Mouse (Mus musculus) limb, embryonic 11.5 days (tissue): Measurements from ENCODE around the gene Gjb6. TPM values are rescaled to one million over a fixed set of nuclear protein-coding genes. Genes with fewer than 3 reads are reported as not detected.

Source experiments
- ATAC-seq: fragments of 200-750 bp; cut with Nextera tagmentation; 2 replicates; pipeline ENCODE4 v1.8.0; 2017; ENCODE audit warnings: low read depth; ENCODE audit not compliant: insufficient number of reproducible peaks, low FRiP score, low TSS enrichment
- DNase-seq: peaks from one replicate; pipeline ENCODE4 v3.0.0-alpha.2; 2015; ENCODE audit warnings: low spot score
- H3K27ac ChIP-seq: fragments of 300-500 bp; sonication (generic); replicated peaks from 2 replicates; pipeline ENCODE4 v1.5.1; 2014; ENCODE audit warnings: low read depth, mild to moderate bottlenecking, low read length
- H3K27me3 ChIP-seq: fragments of 300-500 bp; sonication (generic); 2 replicates; pipeline ENCODE4 v1.6.1; 2014; ENCODE audit warnings: mild to moderate bottlenecking, low read length, mixed read lengths; ENCODE audit not compliant: control insufficient read depth, insufficient read depth
- H3K36me3 ChIP-seq: fragments of 300-500 bp; sonication (generic); 2 replicates; pipeline ENCODE4 v1.6.1; 2014; ENCODE audit warnings: mild to moderate bottlenecking, low read length, moderate library complexity, mixed read lengths; ENCODE audit not compliant: control insufficient read depth, insufficient read depth
- H3K4me1 ChIP-seq: fragments of 300-500 bp; sonication (generic); 2 replicates; pipeline ENCODE4 v1.6.1; 2014; ENCODE audit warnings: low read length, mixed read lengths; ENCODE audit not compliant: control insufficient read depth, insufficient read depth
- H3K4me2 ChIP-seq: fragments of 300-500 bp; sonication (generic); 2 replicates; pipeline ENCODE4 v1.6.1; 2014; ENCODE audit warnings: low read depth, mild to moderate bottlenecking, moderate library complexity; ENCODE audit not compliant: severe bottlenecking
- H3K4me3 ChIP-seq: fragments of 300-500 bp; sonication (generic); 2 replicates; pipeline ENCODE4 v1.5.1; 2014; ENCODE audit warnings: low read depth, low read length
- H3K9ac ChIP-seq: fragments of 300-500 bp; sonication (generic); 2 replicates; pipeline ENCODE4 v1.6.1; 2014; ENCODE audit warnings: mild to moderate bottlenecking, low read length
- H3K9me3 ChIP-seq: fragments of 300-500 bp; sonication (generic); 2 replicates; pipeline ENCODE4 v1.6.1; 2016; ENCODE audit warnings: low read length; ENCODE audit not compliant: control insufficient read depth
- WGBS: fragments of 180-500 bp; shearing (Covaris S2); extraction: QIAGEN DNeasy Blood & Tissue Kit; methylation state at CpG from one replicate; pipeline ENCODE4 v1.1.7; 2014; 5-methylcytosine and 5-hydroxymethylcytosine counted together
- polyA plus RNA-seq: library from polyadenylated mRNA; unstranded; fragments of >200 nt; fragmentation: Nextera tagmentation; extraction: Ambion mirVana; gene quantifications from 2 replicates; pipeline ENCODE4 v1.2.1, GENCODE M21; 2014

Gjb6 gene
- polyA plus RNA-seq, 1 experiment from 2014 or later = 11.0 TPM

GRCm38 (mm10) chr14:57115823-57116544, 17.4 kb downstream of the Gjb6 start, which contains the start of gene Gm4491:
TSS of gene Gm4491 (minus strand) at chr14:57115883.
- H3K36me3 ChIP-seq = no peaks in the 10 kb centered on the region
- no peaks in the 10 kb centered on the region for H3K27me3 ChIP-seq
- 17% methylated on average over 13 of the region's 13 CpGs for WGBS
- no peak within 1 kb of the TSS for H3K4me3 ChIP-seq
- DNase-seq (peak; percentile 75), ATAC-seq (peak; percentile 68)
- peak within 1 kb of the TSS; percentile 51 for H3K27ac ChIP-seq
- H3K4me2 ChIP-seq = peak within 1 kb of the TSS; percentile 25; the same call in 1 of the 2 replicates
- no peak within 1 kb of the TSS for H3K9ac ChIP-seq
- H3K9me3 ChIP-seq = no peaks in the 10 kb centered on the region
- peaks cover 9% of the 10 kb centered on the region; the same call in 1 of the 2 replicates for H3K4me1 ChIP-seq

GRCm38 (mm10) chr14:57109194-57109593, 24.2 kb downstream of the Gjb6 start:
- DNase-seq = peak; percentile 82
- H3K9ac ChIP-seq = no peak overlapping the region
- no peak for ATAC-seq
- no peak overlapping the region for H3K27ac ChIP-seq
- H3K9me3 ChIP-seq = no peaks in the 10 kb centered on the region
- peaks cover 4% of the 10 kb centered on the region; the same call in 1 of the 2 replicates for H3K4me1 ChIP-seq
- no peaks in the 10 kb centered on the region for H3K36me3 ChIP-seq
- 8% methylated on average over 4 of the region's 4 CpGs for WGBS
- H3K4me2 ChIP-seq = no peak overlapping the region
- H3K27me3 ChIP-seq = peaks cover 33% of the 10 kb centered on the region
- no peak overlapping the region for H3K4me3 ChIP-seq

DNA sequence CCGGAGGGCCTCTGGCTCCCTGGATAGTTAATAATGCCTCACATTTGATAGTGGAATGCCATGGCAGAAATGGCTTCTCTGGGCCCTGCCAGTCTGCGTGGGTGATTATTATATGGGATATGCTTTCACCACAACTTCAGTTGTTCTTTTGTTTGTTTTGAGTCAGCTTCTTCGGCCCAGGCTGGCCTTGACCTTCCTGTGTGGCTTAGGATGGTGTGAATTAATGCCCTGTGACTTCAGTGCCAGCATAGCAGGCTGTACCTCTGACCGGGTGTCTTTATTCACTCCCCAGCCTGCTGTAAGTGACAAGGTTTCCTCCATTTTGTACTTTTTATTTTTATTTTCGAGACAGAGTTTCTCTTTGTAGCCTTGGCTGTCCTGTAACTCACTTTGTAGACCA, 25.5 kb downstream of the Gjb6 start:
- H3K4me2 ChIP-seq = no peak overlapping the region
- H3K4me3 ChIP-seq = no peak overlapping the region
- DNase-seq (no peak), ATAC-seq (no peak)
- peaks cover 8% of the 10 kb centered on the region; the same call in 1 of the 2 replicates for H3K4me1 ChIP-seq
- no peaks in the 10 kb centered on the region for H3K36me3 ChIP-seq
- no peaks in the 10 kb centered on the region for H3K9me3 ChIP-seq
- 77% methylated on average over 5 of the region's 5 CpGs for WGBS
- H3K27me3 ChIP-seq = peaks cover 44% of the 10 kb centered on the region
- no peak overlapping the region for H3K9ac ChIP-seq
- no peak overlapping the region for H3K27ac ChIP-seq

DNA sequence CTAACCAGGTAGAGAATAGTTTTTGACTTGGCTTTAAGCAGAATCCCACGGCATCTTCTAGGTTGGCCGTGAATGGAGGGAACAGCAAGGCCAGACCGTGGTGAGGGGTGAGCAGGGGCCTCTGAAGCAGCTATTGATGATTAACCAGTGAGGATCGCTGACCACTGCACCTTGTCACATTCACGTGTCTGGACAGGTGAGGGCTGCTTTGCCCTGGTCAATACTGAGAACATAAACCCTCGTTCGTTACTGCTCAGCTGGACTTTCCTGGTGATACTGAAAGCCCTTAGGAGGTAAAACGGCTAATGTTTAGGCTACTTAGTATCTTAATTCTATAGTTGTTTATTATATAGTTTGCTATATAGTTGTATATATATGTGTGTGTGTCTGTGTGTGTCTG, 26.3 kb downstream of the Gjb6 start:
- Histone ChIP-seq H3K27me3 (peaks cover 50% of the 10 kb centered on the region), H3K9me3 (no peaks in the 10 kb centered on the region), H3K4me2 (no peak overlapping the region), H3K4me3 (no peak overlapping the region), H3K27ac (no peak overlapping the region), H3K9ac (no peak overlapping the region), H3K36me3 (no peaks in the 10 kb centered on the region), H3K4me1 (peaks cover 8% of the 10 kb centered on the region; the same call in 1 of the 2 replicates)
- ATAC-seq = no peak
- DNase-seq = no peak
- 68% methylated on average over 8 of the region's 8 CpGs for WGBS

- no peak overlapping the region for H3K4me2 ChIP-seq
- DNase-seq (no peak), ATAC-seq (no peak)
- no peak overlapping the region for H3K4me3 ChIP-seq
- 49% methylated on average over 11 of the region's 11 CpGs for WGBS
- H3K9me3 ChIP-seq = no peaks in the 10 kb centered on the region
- H3K27me3 ChIP-seq = peaks cover 52% of the 10 kb centered on the region
- no peak overlapping the region for H3K9ac ChIP-seq
- H3K27ac ChIP-seq = no peak overlapping the region
- H3K4me1 ChIP-seq = peaks cover 8% of the 10 kb centered on the region; the same call in 1 of the 2 replicates
- no peaks in the 10 kb centered on the region for H3K36me3 ChIP-seq
These were observed 27.7 kb downstream of the Gjb6 start for GRCm38 (mm10) chr14:57105721-57106120.

GRCm38 (mm10) chr14:57105111-57105510, 28.3 kb downstream of the Gjb6 start:
- no peaks in the 10 kb centered on the region for H3K9me3 ChIP-seq
- peak overlapping the region; percentile 98; the same call in 1 of the 2 replicates for H3K4me2 ChIP-seq
- H3K27ac ChIP-seq = no peak overlapping the region
- DNase-seq (no peak), ATAC-seq (no peak)
- 10% methylated on average over 14 of the region's 14 CpGs for WGBS
- no peaks in the 10 kb centered on the region for H3K36me3 ChIP-seq
- no peak overlapping the region for H3K9ac ChIP-seq
- peaks cover 8% of the 10 kb centered on the region; the same call in 1 of the 2 replicates for H3K4me1 ChIP-seq
- peaks cover 52% of the 10 kb centered on the region for H3K27me3 ChIP-seq
- H3K4me3 ChIP-seq = no peak overlapping the region; the same call in 1 of the 2 replicates

GRCm38 (mm10) chr14:57104106-57105023, 29.0 kb downstream of the Gjb6 start, which contains the start of gene Gjb2:
TSS of gene Gjb2 (minus strand) at chr14:57104702.
- ATAC-seq = peak; percentile 59

DNA sequence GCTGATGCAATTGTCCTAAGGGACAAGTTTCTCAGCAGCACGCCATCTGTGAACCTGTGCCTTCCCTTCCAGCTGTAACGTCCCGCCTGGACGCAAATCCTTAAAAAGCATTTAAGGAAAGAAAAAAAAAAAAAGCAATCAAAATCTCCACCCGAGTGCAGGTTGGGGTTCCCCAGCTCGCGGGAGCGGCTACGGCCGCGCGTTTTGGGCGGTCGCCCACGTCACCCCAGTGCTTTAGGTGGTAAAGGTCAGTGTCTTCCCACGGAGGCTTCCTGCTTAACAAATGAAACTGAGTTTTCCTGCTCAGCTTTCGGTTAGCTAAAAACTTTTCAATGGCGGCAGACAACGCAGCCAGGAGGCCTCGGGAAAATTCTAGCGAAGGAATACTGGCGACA, 29.7 kb downstream of the Gjb6 start:
- DNase-seq (peak; percentile 41), ATAC-seq (no peak)
- H3K9me3 ChIP-seq = no peaks in the 10 kb centered on the region
- H3K4me3 ChIP-seq = peak overlapping the region; percentile 57
- no peaks in the 10 kb centered on the region for H3K36me3 ChIP-seq
- peaks cover 52% of the 10 kb centered on the region for H3K27me3 ChIP-seq
- WGBS = 1% methylated on average over 22 of the region's 22 CpGs
- H3K4me1 ChIP-seq = peaks cover 11% of the 10 kb centered on the region
- H3K9ac ChIP-seq = peak overlapping the region; percentile 60; the same call in 1 of the 2 replicates
- H3K4me2 ChIP-seq = peak overlapping the region; percentile 98
- H3K27ac ChIP-seq = no peak overlapping the region

More at GRCm38 (mm10) chr14:57104106-57105023, 29.0 kb downstream of the Gjb6 start, which contains the start of gene Gjb2:
- peak within 1 kb of the TSS; percentile 57 for H3K4me3 ChIP-seq
- H3K27me3 ChIP-seq = peaks cover 52% of the 10 kb centered on the region
- H3K4me2 ChIP-seq = peak within 1 kb of the TSS; percentile 98
- H3K9me3 ChIP-seq = no peaks in the 10 kb centered on the region
- H3K36me3 ChIP-seq = no peaks in the 10 kb centered on the region
- under 1% methylated on average over 91 of the region's 101 CpGs for WGBS
- H3K9ac ChIP-seq = peak within 1 kb of the TSS; percentile 60
- no peak within 1 kb of the TSS for H3K27ac ChIP-seq
- DNase-seq = peak; percentile 75
- H3K4me1 ChIP-seq = peaks cover 8% of the 10 kb centered on the region; the same call in 1 of the 2 replicates
